Mouse (Mus musculus) lung, adult 18-20 months (tissue): ENCODE measurements around the gene Tcl1b5.
"Not testable (repeated sequence)": the region's sequence is repeated elsewhere in the genome, so short reads cannot be mapped to it uniquely, and the experiment has no call there.

Experiments
- DNase-seq, 2 experiments: peaks; one replicate each; pipeline ENCODE4 v3.0.0; 2022; ENCODE audit warnings: mixed read lengths in 2 of 2

Tcl1b5 gene

GRCm38 (mm10) chr12:105176044-105176443 is at the start of gene Tcl1b5:
TSS of gene Tcl1b5 (plus strand) at chr12:105176344.
- DNase-seq, result not testable (repeated sequence)

GRCm38 (mm10) chr12:105126516-105126915 is 49.6 kb upstream of the Tcl1b5 start:
- no peak for DNase-seq

GRCm38 (mm10) chr12:105127607-105128006 is 48.5 kb upstream of the Tcl1b5 start:
- DNase-seq, result no peak

- not testable (repeated sequence) for DNase-seq
These were observed 46.5 kb upstream of the Tcl1b5 start for GRCm38 (mm10) chr12:105129494-105130205.

- DNase-seq, result not testable (repeated sequence)
These were observed 42.0 kb upstream of the Tcl1b5 start for GRCm38 (mm10) chr12:105134167-105134566.

GRCm38 (mm10) chr12:105134826-105135225 is 41.3 kb upstream of the Tcl1b5 start:
- not testable (repeated sequence) for DNase-seq

GRCm38 (mm10) chr12:105137729-105138128 is 38.4 kb upstream of the Tcl1b5 start:
- DNase-seq, result not testable (repeated sequence)

- DNase-seq, result no peak
These were observed 33.0 kb upstream of the Tcl1b5 start for GRCm38 (mm10) chr12:105143096-105143495.

- not testable (repeated sequence) for DNase-seq
These were observed 31.2 kb upstream of the Tcl1b5 start for GRCm38 (mm10) chr12:105144928-105145327.

- DNase-seq, result no peak
These were observed 30.4 kb upstream of the Tcl1b5 start, which contains the start of gene Tcl1b2 for GRCm38 (mm10) chr12:105145714-105146113. TSS of gene Tcl1b2 (plus strand) at chr12:105146014.

- not testable (repeated sequence) for DNase-seq
These were observed 20.9 kb upstream of the Tcl1b5 start for GRCm38 (mm10) chr12:105155286-105155685.

GRCm38 (mm10) chr12:105158842-105159241 is 17.3 kb upstream of the Tcl1b5 start:
- DNase-seq, result no peak

GRCm38 (mm10) chr12:105159390-105159789 is 16.8 kb upstream of the Tcl1b5 start, which contains the start of gene Tcl1b1:
TSS of gene Tcl1b1 (plus strand) at chr12:105159690.
- no peak for DNase-seq

- DNase-seq, result no peak
These were observed 9.4 kb upstream of the Tcl1b5 start for GRCm38 (mm10) chr12:105166734-105167133.

GRCm38 (mm10) chr12:105173366-105173765 is 2.8 kb upstream of the Tcl1b5 start:
- DNase-seq, result no peak

GRCm38 (mm10) chr12:105174318-105174717 is 1.8 kb upstream of the Tcl1b5 start:
- peak; percentile 26 to 28 for DNase-seq

GRCm38 (mm10) chr12:105181040-105181644 is 5.0 kb downstream of the Tcl1b5 start:
- not testable (repeated sequence) for DNase-seq

GRCm38 (mm10) chr12:105188980-105189379 is 12.8 kb downstream of the Tcl1b5 start:
- DNase-seq, result not testable (repeated sequence)

- DNase-seq, result not testable (repeated sequence)
These were observed 14.6 kb downstream of the Tcl1b5 start, which contains the start of gene Tcl1b3 for GRCm38 (mm10) chr12:105190743-105191142. TSS of gene Tcl1b3 (plus strand) at chr12:105191043.

GRCm38 (mm10) chr12:105199684-105200497 is 23.7 kb downstream of the Tcl1b5 start:
- DNase-seq, result not testable (repeated sequence)

GRCm38 (mm10) chr12:105201657-105202056 is 25.5 kb downstream of the Tcl1b5 start, which contains the start of gene Tcl1b4:
TSS of gene Tcl1b4 (plus strand) at chr12:105201957.
- DNase-seq, result not testable (repeated sequence)

- no peak for DNase-seq
These were observed 30.9 kb downstream of the Tcl1b5 start for GRCm38 (mm10) chr12:105207071-105207470.

GRCm38 (mm10) chr12:105208441-105208840 is 32.3 kb downstream of the Tcl1b5 start:
- DNase-seq, result no peak
